Mouse (Mus musculus) heart, postnatal 0 days (tissue): ENCODE measurements around the gene Sh3bp5l.

ENCODE experiments used
- CTCF ChIP-seq: IDR thresholded peaks from 2 replicates; pipeline ENCODE4 v1.5.1; 2016; ENCODE audit warnings: antibody characterized with exemption, control low read depth, low read depth
- EP300 ChIP-seq: IDR thresholded peaks from 2 replicates; pipeline ENCODE4 v1.6.1; 2016; ENCODE audit warnings: antibody characterized with exemption, low read depth

- TF ChIP-seq CTCF (peak; percentile 72), EP300 (no peak)
Measured at GRCm38 (mm10) chr11:58301057-58301456, 29.5 kb upstream of the Sh3bp5l start.
